ENCODE assay signal across 8 mouse cellular contexts in the genomic region with DNA sequence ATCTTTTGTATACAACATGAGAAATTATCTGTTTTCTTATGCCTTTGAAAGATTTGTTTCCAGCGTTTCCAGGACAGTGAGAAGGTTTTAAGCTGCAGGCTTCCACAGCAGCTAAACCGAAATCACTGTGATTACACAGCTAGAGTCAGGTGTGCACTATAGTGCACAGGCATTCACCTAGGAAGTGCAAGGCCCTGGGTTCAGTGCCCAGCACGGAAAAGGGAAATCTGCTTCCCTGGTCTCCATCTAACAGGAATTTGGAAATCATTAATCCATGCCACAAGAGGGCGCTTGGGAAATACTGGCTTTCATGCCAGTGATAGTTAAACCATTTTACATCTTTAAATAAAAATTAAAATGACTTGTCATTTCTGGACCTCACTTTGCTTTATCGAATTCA. TPM values are rescaled to one million over a fixed set of nuclear protein-coding genes. Genes with fewer than 3 reads are reported as not detected.
DNase-seq lines count a peak whose midpoint lies in the region; ATAC-seq and TF ChIP-seq lines count a peak whose summit lies in the region.

No protein-coding gene starts in this region.

- 29% methylated on average over 5 of the region's 5 CpGs for WGBS in lung, postnatal 0 days
- 37% methylated on average over 5 of the region's 5 CpGs for WGBS in limb, embryonic 14.5 days

- no peaks in the 10 kb centered on the region for H3K27me3 ChIP-seq in lung, postnatal 0 days (replicated peaks; ENCODE audit: insufficient read depth, low read length)
- H3K27me3 ChIP-seq in limb, embryonic 14.5 days (ENCODE audit: control insufficient read depth, insufficient read depth, low read length): no peaks in the 10 kb centered on the region

- TF ChIP-seq POLR2A in limb, embryonic 14.5 days (IDR thresholded peaks at IDR 0.05; ENCODE audit: borderline replicate concordance, extremely low read depth, insufficient read depth, insufficient read length): no peak

- no peak for ATAC-seq in lung, postnatal 0 days
- ATAC-seq in limb, embryonic 14.5 days (ENCODE audit: low FRiP score, low read depth): no peak

- peak; percentile 37 for DNase-seq in gastrocnemius, postnatal 10 days
- no peak for DNase-seq in gastrocnemius, postnatal 25 days
- peak; percentile 49 for DNase-seq in lung, postnatal 0 days (ENCODE audit: low spot score)
- DNase-seq in lung, postnatal 25 days (ENCODE audit: low spot score): no peak
- DNase-seq in cerebellum, adult 9-11 months: peak; percentile 58
- peak; percentile 75 for DNase-seq in limb, embryonic 14.5 days (ENCODE audit: low spot score)
- no peak for DNase-seq in yolk sac, embryonic 10.5 days (ENCODE audit: low spot score)
- DNase-seq in spleen, postnatal 4 days (ENCODE audit: low spot score in 2 of 2): no peak

- H3K9ac ChIP-seq in lung, postnatal 0 days (replicated peaks; ENCODE audit: low read depth): no peak overlapping the region
- no peak overlapping the region for H3K9ac ChIP-seq in limb, embryonic 14.5 days (ENCODE audit: low read depth, low read length, severe bottlenecking)

- no peak for TF ChIP-seq EP300 in lung, postnatal 0 days (IDR thresholded peaks at IDR 0.05)

- H3K4me2 ChIP-seq in lung, postnatal 0 days (replicated peaks; ENCODE audit: low read depth, low read length): no peak overlapping the region
- H3K4me2 ChIP-seq in limb, embryonic 14.5 days (replicated peaks; ENCODE audit: low read depth, low read length, severe bottlenecking): no peak overlapping the region

- no peak overlapping the region for H3K27ac ChIP-seq in lung, postnatal 0 days (ENCODE audit: low read length)
- H3K27ac ChIP-seq in limb, embryonic 14.5 days (replicated peaks; ENCODE audit: low read depth, low read length): no peak overlapping the region

- no peak overlapping the region for H3K4me3 ChIP-seq in lung, postnatal 0 days (ENCODE audit: low read depth, low read length)
- H3K4me3 ChIP-seq in limb, embryonic 14.5 days (replicated peaks; ENCODE audit: low read length): no peak overlapping the region

- H3K9me3 ChIP-seq in lung, postnatal 0 days (ENCODE audit: low read length): no peaks in the 10 kb centered on the region
- no peaks in the 10 kb centered on the region for H3K9me3 ChIP-seq in limb, embryonic 14.5 days (ENCODE audit: control insufficient read depth, low read length)

- no peaks in the 10 kb centered on the region for H3K36me3 ChIP-seq in lung, postnatal 0 days (ENCODE audit: insufficient read depth, low read length)
- no peaks in the 10 kb centered on the region for H3K36me3 ChIP-seq in limb, embryonic 14.5 days (ENCODE audit: control insufficient read depth, insufficient read depth, low read length)

- peak; percentile 70 for TF ChIP-seq CTCF in lung, postnatal 0 days (IDR thresholded peaks at IDR 0.05)

- no peaks in the 10 kb centered on the region for H3K4me1 ChIP-seq in lung, postnatal 0 days (ENCODE audit: insufficient read depth, low read depth, low read length)
- H3K4me1 ChIP-seq in limb, embryonic 14.5 days (ENCODE audit: control insufficient read depth, insufficient read depth, low read length): peaks cover 22% of the 10 kb centered on the region

RNA-seq across cellular contexts. Expression of a gene that starts 44.0 kb away (rescaled TPM):
- total RNA-seq in gastrocnemius, postnatal 10 days (2021): 10 to 100 TPM; 10.5 to 14.6 TPM
- total RNA-seq in gastrocnemius, postnatal 25 days (2021): 1 to 10 TPM; 5.8 to 7.4 TPM
- polyA plus RNA-seq in lung, postnatal 0 days (2015; fragmentation: Nextera tagmentation; extraction: Ambion mirVana): 46.7 and 47.2 TPM in 2 replicates
- polyA plus RNA-seq in limb, embryonic 14.5 days (2012; rRNA removed): 16.1 and 17.1 TPM in 2 replicates
- polyA plus RNA-seq in limb, embryonic 14.5 days (2014; fragmentation: Nextera tagmentation; extraction: Ambion mirVana): 31.1 and 33.3 TPM in 2 replicates

Comparison
In these comparisons a context has a peak if more than half of its experiments do, and no peak if none do; other contexts are left out.
1. DNase-seq: peak in gastrocnemius, postnatal 10 days (single experiment), lung, postnatal 0 days (single experiment), cerebellum, adult 9-11 months (single experiment) and limb, embryonic 14.5 days (single experiment); none in gastrocnemius, postnatal 25 days (single experiment), lung, postnatal 25 days (single experiment), yolk sac, embryonic 10.5 days (single experiment) and spleen, postnatal 4 days (0 of 2).